Mouse (Mus musculus) R1 (cell line): ENCODE data around the gene Prpf39.

Experiments
- DNase-seq: peaks from one replicate; pipeline ENCODE4 v3.0.0-alpha.2; 2018; ENCODE audit warnings: low read depth, low spot score

The Prpf39 gene

GRCm38 (mm10) chr12:65036190-65036870 lies at the start of gene Prpf39:
Gene Prpf39 (plus strand): TSS chr12:65036333.
- peak; percentile 84 for DNase-seq

GRCm38 (mm10) chr12:65007725-65008124 lies 28.4 kb upstream of the Prpf39 start:
- no peak for DNase-seq

- DNase-seq: no peak
Observed at GRCm38 (mm10) chr12:65022842-65023241, 13.3 kb upstream of the Prpf39 start.

- no peak for DNase-seq
Observed at GRCm38 (mm10) chr12:65035839-65036189, 319 bp upstream of the Prpf39 start.

GRCm38 (mm10) chr12:65036892-65037545 lies 886 bp downstream of the Prpf39 start:
- no peak for DNase-seq

- no peak for DNase-seq
Observed at GRCm38 (mm10) chr12:65037546-65037937, 1.4 kb downstream of the Prpf39 start.

- DNase-seq: no peak
Observed at GRCm38 (mm10) chr12:65048799-65049198, 12.7 kb downstream of the Prpf39 start.

- DNase-seq: no peak
Observed at GRCm38 (mm10) chr12:65058203-65058602, 22.1 kb downstream of the Prpf39 start.

GRCm38 (mm10) chr12:65061082-65061481 lies 24.9 kb downstream of the Prpf39 start:
- DNase-seq: no peak

- no peak for DNase-seq
Observed at GRCm38 (mm10) chr12:65065241-65065640, 29.1 kb downstream of the Prpf39 start.

GRCm38 (mm10) chr12:65066234-65066633 lies 30.1 kb downstream of the Prpf39 start:
- no peak for DNase-seq

GRCm38 (mm10) chr12:65068409-65068808 lies 32.3 kb downstream of the Prpf39 start:
- DNase-seq: no peak

- peak; percentile 43 for DNase-seq
Observed at GRCm38 (mm10) chr12:65072911-65073610, 36.9 kb downstream of the Prpf39 start.

GRCm38 (mm10) chr12:65073611-65074178 lies 37.6 kb downstream of the Prpf39 start, which contains the start of gene Fkbp3:
Gene Fkbp3 (minus strand): TSS chr12:65074007.
- DNase-seq: peak; percentile 95

- DNase-seq: no peak
Observed at GRCm38 (mm10) chr12:65074651-65075050, 38.5 kb downstream of the Prpf39 start.

- peak; percentile 94 for DNase-seq
Observed at GRCm38 (mm10) chr12:65075085-65075732, 39.1 kb downstream of the Prpf39 start, which contains the start of gene Fancm. Gene Fancm (plus strand): TSS chr12:65075603.

- DNase-seq: peak; percentile 45
Observed at GRCm38 (mm10) chr12:65075733-65076310, 39.7 kb downstream of the Prpf39 start.

GRCm38 (mm10) chr12:65076906-65077305 lies 40.8 kb downstream of the Prpf39 start:
- DNase-seq: no peak

GRCm38 (mm10) chr12:65108746-65109145 lies 72.6 kb downstream of the Prpf39 start:
- DNase-seq: peak; percentile 91

GRCm38 (mm10) chr12:65111503-65111902 lies 75.4 kb downstream of the Prpf39 start:
- DNase-seq: peak; percentile 40

- DNase-seq: peak; percentile 83
Observed at GRCm38 (mm10) chr12:65112811-65113210, 76.7 kb downstream of the Prpf39 start.
